Mouse (Mus musculus): ENCODE measurements around the gene L3hypdh. TPM values are rescaled to one million over a fixed set of nuclear protein-coding genes. Genes with fewer than 3 reads are reported as not detected.
"Not testable (repeated sequence)": the region's sequence is repeated elsewhere in the genome, so short reads cannot be mapped to it uniquely, and the experiment has no call there.

Gene L3hypdh
- polyA plus RNA-seq, 1 experiment from 2014 or later = 12.7 TPM

GRCm38 (mm10) chr12:72050821-72051220, 34.4 kb downstream of the L3hypdh start:
- no peak for ATAC-seq (ENCODE audit: low FRiP score, low read depth)
- Histone ChIP-seq H3K9me3 (peaks cover 5% of the 10 kb centered on the region; the same call in 1 of the 2 replicates), H3K27ac (replicated peaks) (no peak overlapping the region), H3K36me3 (no peaks in the 10 kb centered on the region), H3K27me3 (no peaks in the 10 kb centered on the region), H3K9ac (no peak overlapping the region), H3K4me3 (no peak overlapping the region), H3K4me2 (no peak overlapping the region), H3K4me1 (replicated peaks) (no peaks in the 10 kb centered on the region)
- WGBS = 91% methylated on average over 4 of the region's 4 CpGs

GRCm38 (mm10) chr12:72050156-72050555, 35.1 kb downstream of the L3hypdh start:
- H3K27ac ChIP-seq (replicated peaks); H3K36me3 ChIP-seq; H3K9me3 ChIP-seq; ATAC-seq (ENCODE audit: low FRiP score, low read depth); H3K4me1 ChIP-seq (replicated peaks); H3K4me2 ChIP-seq; H3K4me3 ChIP-seq; H3K27me3 ChIP-seq; H3K9ac ChIP-seq: not testable (repeated sequence)
- whole genome bisulfite sequencing = 90% methylated on average over 5 of the region's 5 CpGs

GRCm38 (mm10) chr12:72047513-72047912, 37.7 kb downstream of the L3hypdh start:
- H3K36me3 ChIP-seq = no peaks in the 10 kb centered on the region
- WGBS = 6% methylated on average over 2 of the region's 2 CpGs
- no peak for ATAC-seq (ENCODE audit: low FRiP score, low read depth)
- peaks cover 5% of the 10 kb centered on the region; the same call in 1 of the 2 replicates for H3K9me3 ChIP-seq
- no peak overlapping the region for H3K4me3 ChIP-seq
- H3K9ac ChIP-seq = no peak overlapping the region
- no peaks in the 10 kb centered on the region for H3K27me3 ChIP-seq
- H3K27ac ChIP-seq (replicated peaks) = no peak overlapping the region
- no peak overlapping the region for H3K4me2 ChIP-seq
- H3K4me1 ChIP-seq (replicated peaks) = no peaks in the 10 kb centered on the region

GRCm38 (mm10) chr12:72041238-72041637, 44.0 kb downstream of the L3hypdh start:
- no peaks in the 10 kb centered on the region for H3K36me3 ChIP-seq
- no peak overlapping the region for H3K9ac ChIP-seq
- H3K4me3 ChIP-seq = no peak overlapping the region
- no peaks in the 10 kb centered on the region for H3K4me1 ChIP-seq (replicated peaks)
- H3K9me3 ChIP-seq = peaks cover 3% of the 10 kb centered on the region; the same call in 1 of the 2 replicates
- no peak for ATAC-seq (ENCODE audit: low FRiP score, low read depth)
- H3K27ac ChIP-seq (replicated peaks) = no peak overlapping the region
- WGBS = 94% methylated on average over 3 of the region's 3 CpGs
- no peaks in the 10 kb centered on the region for H3K27me3 ChIP-seq
- no peak overlapping the region for H3K4me2 ChIP-seq

- ATAC-seq (ENCODE audit: low FRiP score, low read depth) = no peak
- peaks cover 3% of the 10 kb centered on the region; the same call in 1 of the 2 replicates for H3K9me3 ChIP-seq
- H3K4me1 ChIP-seq (replicated peaks) = no peaks in the 10 kb centered on the region
- H3K36me3 ChIP-seq = no peaks in the 10 kb centered on the region
- no peak overlapping the region for H3K9ac ChIP-seq
- H3K4me3 ChIP-seq = no peak overlapping the region
- no peak overlapping the region for H3K4me2 ChIP-seq
- H3K27ac ChIP-seq (replicated peaks) = no peak overlapping the region
- 75% methylated on average over 8 of the region's 8 CpGs for WGBS
- H3K27me3 ChIP-seq = no peaks in the 10 kb centered on the region
Measured at GRCm38 (mm10) chr12:72039501-72039900, 45.7 kb downstream of the L3hypdh start.

GRCm38 (mm10) chr12:72038866-72039265, 46.4 kb downstream of the L3hypdh start:
- ATAC-seq (ENCODE audit: low FRiP score, low read depth) = no peak
- 52% methylated on average over 2 of the region's 2 CpGs for WGBS

GRCm38 (mm10) chr12:72037049-72037448, 48.2 kb downstream of the L3hypdh start:
- 97% methylated on average over 6 of the region's 6 CpGs for WGBS
- H3K4me3 ChIP-seq = no peak overlapping the region

More at GRCm38 (mm10) chr12:72038866-72039265, 46.4 kb downstream of the L3hypdh start:
- H3K4me3 ChIP-seq = no peak overlapping the region
- peaks cover 3% of the 10 kb centered on the region; the same call in 1 of the 2 replicates for H3K9me3 ChIP-seq
- H3K36me3 ChIP-seq = no peaks in the 10 kb centered on the region
- H3K4me2 ChIP-seq = no peak overlapping the region
- no peaks in the 10 kb centered on the region for H3K4me1 ChIP-seq (replicated peaks)
- H3K27me3 ChIP-seq = no peaks in the 10 kb centered on the region
- no peak overlapping the region for H3K9ac ChIP-seq
- no peak overlapping the region for H3K27ac ChIP-seq (replicated peaks)

GRCm38 (mm10) chr12:72036097-72036661, 49.1 kb downstream of the L3hypdh start:
- Histone ChIP-seq H3K4me1 (replicated peaks) (no peaks in the 10 kb centered on the region), H3K9ac (no peak overlapping the region), H3K27ac (replicated peaks) (no peak overlapping the region), H3K4me2 (no peak overlapping the region), H3K9me3 (peaks cover 3% of the 10 kb centered on the region; the same call in 1 of the 2 replicates), H3K4me3 (no peak overlapping the region), H3K36me3 (no peaks in the 10 kb centered on the region), H3K27me3 (no peaks in the 10 kb centered on the region)
- 77% methylated on average over 9 of the region's 9 CpGs for WGBS
- ATAC-seq (ENCODE audit: low FRiP score, low read depth) = no peak

More at GRCm38 (mm10) chr12:72037049-72037448, 48.2 kb downstream of the L3hypdh start:
- H3K4me1 ChIP-seq (replicated peaks) = no peaks in the 10 kb centered on the region
- no peak overlapping the region for H3K27ac ChIP-seq (replicated peaks)
- peaks cover 3% of the 10 kb centered on the region; the same call in 1 of the 2 replicates for H3K9me3 ChIP-seq
- H3K36me3 ChIP-seq = no peaks in the 10 kb centered on the region
- ATAC-seq (ENCODE audit: low FRiP score, low read depth) = no peak
- H3K27me3 ChIP-seq = no peaks in the 10 kb centered on the region
- no peak overlapping the region for H3K9ac ChIP-seq
- H3K4me2 ChIP-seq = no peak overlapping the region

- Histone ChIP-seq H3K36me3 (no peaks in the 10 kb centered on the region), H3K4me2 (no peak overlapping the region), H3K4me3 (no peak overlapping the region), H3K27me3 (no peaks in the 10 kb centered on the region), H3K9ac (no peak overlapping the region), H3K27ac (replicated peaks) (no peak overlapping the region), H3K9me3 (no peaks in the 10 kb centered on the region), H3K4me1 (replicated peaks) (no peaks in the 10 kb centered on the region)
- no peak for ATAC-seq (ENCODE audit: low FRiP score, low read depth)
- 83% methylated on average over 6 of the region's 6 CpGs for WGBS
Measured at GRCm38 (mm10) chr12:72031794-72032193, 53.4 kb downstream of the L3hypdh start.

GRCm38 (mm10) chr12:72031171-72031570, 54.1 kb downstream of the L3hypdh start:
- Histone ChIP-seq H3K4me2 (no peak overlapping the region), H3K4me3 (no peak overlapping the region), H3K9ac (no peak overlapping the region), H3K4me1 (replicated peaks) (no peaks in the 10 kb centered on the region), H3K27ac (replicated peaks) (no peak overlapping the region), H3K36me3 (no peaks in the 10 kb centered on the region), H3K27me3 (no peaks in the 10 kb centered on the region), H3K9me3 (no peaks in the 10 kb centered on the region)
- ATAC-seq (ENCODE audit: low FRiP score, low read depth) = no peak
- WGBS = 85% methylated on average over 5 of the region's 5 CpGs

GRCm38 (mm10) chr12:72025275-72025795, 59.9 kb downstream of the L3hypdh start:
- Histone ChIP-seq H3K27ac (replicated peaks) (no peak overlapping the region), H3K4me3 (no peak overlapping the region), H3K9me3 (no peaks in the 10 kb centered on the region), H3K36me3 (no peaks in the 10 kb centered on the region), H3K4me1 (replicated peaks) (0 out of 2 replicates have a peak, but pooled peaks cover 4% of the 10 kb centered on the region), H3K27me3 (no peaks in the 10 kb centered on the region), H3K4me2 (no peak overlapping the region), H3K9ac (no peak overlapping the region)
- 10% methylated on average over 6 of the region's 6 CpGs for WGBS
- ATAC-seq (ENCODE audit: low FRiP score, low read depth) = peak; percentile 38; the same call in 1 of the 2 replicates

- no peak overlapping the region for H3K4me3 ChIP-seq
- no peak overlapping the region for H3K27ac ChIP-seq (replicated peaks)
- no peak overlapping the region for H3K9ac ChIP-seq
- H3K9me3 ChIP-seq = no peaks in the 10 kb centered on the region
- no peak for ATAC-seq (ENCODE audit: low FRiP score, low read depth)
- 0 out of 2 replicates have a peak, but pooled peaks cover 4% of the 10 kb centered on the region for H3K4me1 ChIP-seq (replicated peaks)
- H3K36me3 ChIP-seq = no peaks in the 10 kb centered on the region
- no peaks in the 10 kb centered on the region for H3K27me3 ChIP-seq
- H3K4me2 ChIP-seq = no peak overlapping the region
- over 99% methylated on average over 5 of the region's 5 CpGs for WGBS
Measured at GRCm38 (mm10) chr12:72023572-72023971, 61.7 kb downstream of the L3hypdh start.
